Comparison of ENCODE assay signal across 23 mouse cellular contexts in the genomic region with DNA sequence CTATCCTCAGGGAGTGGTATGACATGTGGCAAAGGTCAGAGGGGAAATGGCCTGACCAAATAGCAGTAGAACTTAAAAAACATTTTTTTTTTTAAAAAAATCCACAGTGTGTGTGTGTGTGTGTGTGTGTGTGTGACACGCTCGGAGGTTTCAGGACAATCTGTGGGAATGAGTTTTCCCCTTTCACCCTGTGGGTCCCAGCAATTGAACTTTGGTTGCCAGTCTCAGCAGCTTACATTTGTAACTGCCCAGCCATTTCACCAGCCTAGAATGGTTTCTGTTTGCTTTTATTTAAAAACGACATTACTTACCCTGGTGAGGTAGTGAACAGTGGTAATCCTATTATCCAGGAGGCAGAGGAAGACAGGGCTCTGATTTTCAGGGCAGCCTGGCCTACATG. TPM values are rescaled to one million over a fixed set of nuclear protein-coding genes. Genes with fewer than 3 reads are reported as not detected.
DNase-seq lines count a peak whose midpoint lies in the region; ATAC-seq and TF ChIP-seq lines count a peak whose summit lies in the region.
"Had no signal": no experiment of that assay in that cellular context is flagged by ENCODE, and none has a peak within 500 bp of the region (broad histone marks: within the 10 kb centered on the region; RNA-seq: fewer than 3 reads in every experiment).

No protein-coding gene starts in this region.

- no peak for TF ChIP-seq CTCF in liver, adult 2 months (IDR thresholded peaks at IDR 0.05; ENCODE audit: low read depth, low read length)

- no peak overlapping the region for H3K4me3 ChIP-seq in liver, adult 2 months (ENCODE audit: insufficient read depth, low read depth, low read length)
- no peak overlapping the region for H3K4me3 ChIP-seq in liver, embryonic 11.5 days (ENCODE audit: low read depth, low read length)
- H3K4me3 ChIP-seq in brown adipose tissue, adult 24 weeks (ENCODE audit: insufficient read depth, low read depth, low read length) = no peak overlapping the region

- H3K36me3 ChIP-seq in liver, adult 2 months (ENCODE audit: control insufficient read depth, insufficient read depth, low read length) = no peaks in the 10 kb centered on the region
- H3K36me3 ChIP-seq in liver, embryonic 11.5 days (ENCODE audit: control insufficient read depth, insufficient read depth, low read length) = no peaks in the 10 kb centered on the region
- H3K36me3 ChIP-seq: G1E had no signal

- peak; percentile 58 for DNase-seq in liver, adult 2 months (ENCODE audit: extremely low read depth, low read depth, low spot score)
- DNase-seq in liver, embryonic 11.5 days (ENCODE audit: low spot score) = no peak
- peak; percentile 75 for DNase-seq in adipocyte (ENCODE audit: low spot score)
- DNase-seq in heart, adult 8-10 months (ENCODE audit: low spot score) = no peak
- no peak for DNase-seq in frontal cortex, postnatal 25 days (ENCODE audit: low spot score in 2 of 2)
- DNase-seq: adrenal gland, adult 2 months; adrenal gland, adult 8-10 months; adrenal gland, postnatal 10 days; adrenal gland, postnatal 14 days; adrenal gland, postnatal 25 days; adrenal gland, postnatal 36 days; B cell, adult 2 months; cerebellum, adult 11 months; cerebellum, adult 11-12 months; cerebellum, adult 18-20 months; cerebellum, adult 2 months; cerebellum, adult 8-10 months had no signal

- peak overlapping the region; percentile 22; the same call in 1 of the 2 replicates for H3K27ac ChIP-seq in liver, adult 2 months (replicated peaks; ENCODE audit: insufficient read depth, low read depth, low read length)
- H3K27ac ChIP-seq in liver, embryonic 11.5 days (ENCODE audit: low read depth, low read length) = no peak overlapping the region
- H3K27ac ChIP-seq in brown adipose tissue, adult 24 weeks (replicated peaks; ENCODE audit: low read depth, low read length) = peak overlapping the region; percentile 63

- ATAC-seq in liver, embryonic 11.5 days (replicated peaks; ENCODE audit: low FRiP score) = no peak
- ATAC-seq: activated CD4-positive, CD25-positive, alpha-beta regulatory T cell, adult 4 months; CD4-positive, CD25-positive, alpha-beta regulatory T cell, adult 4 months; Patski had no signal

- H3K4me2 ChIP-seq in liver, embryonic 11.5 days = no peak overlapping the region

- no peaks in the 10 kb centered on the region for H3K27me3 ChIP-seq in liver, adult 2 months (ENCODE audit: control insufficient read depth, insufficient read depth, low read length)
- no peaks in the 10 kb centered on the region for H3K27me3 ChIP-seq in liver, embryonic 11.5 days (replicated peaks; ENCODE audit: control insufficient read depth, insufficient read depth, low read length)
- H3K27me3 ChIP-seq: Patski had no signal

- no peaks in the 10 kb centered on the region for H3K9me3 ChIP-seq in liver, embryonic 11.5 days (ENCODE audit: control insufficient read depth, low read length)
- H3K9me3 ChIP-seq: G1E had no signal

- H3K79me2 ChIP-seq in liver, adult 2 months (ENCODE audit: control insufficient read depth, insufficient read depth, low read length) = no peaks in the 10 kb centered on the region

- no peak overlapping the region for H3K9ac ChIP-seq in liver, adult 2 months (ENCODE audit: low read depth, low read length)
- H3K9ac ChIP-seq in liver, embryonic 11.5 days (ENCODE audit: low read depth, low read length) = no peak overlapping the region

- TF ChIP-seq POLR2A in liver, adult 2 months (IDR thresholded peaks at IDR 0.05; ENCODE audit: extremely low read depth, insufficient read depth, low read length) = no peak

- H3K4me1 ChIP-seq in liver, adult 2 months (ENCODE audit: control insufficient read depth, insufficient read depth, low read length) = peaks cover 19% of the 10 kb centered on the region
- peaks cover 25% of the 10 kb centered on the region for H3K4me1 ChIP-seq in liver, embryonic 11.5 days (replicated peaks; ENCODE audit: control insufficient read depth, insufficient read depth, low read length)
- peaks cover 6% of the 10 kb centered on the region; the same call in 1 of the 2 replicates for H3K4me1 ChIP-seq in brown adipose tissue, adult 24 weeks (ENCODE audit: control insufficient read depth, insufficient read depth, insufficient read length, low read length)

- 28% methylated on average over 3 of the region's 3 CpGs for WGBS in liver, adult 2 months
- WGBS in liver, embryonic 11.5 days = 80% methylated on average over 3 of the region's 3 CpGs

RNA-seq across cellular contexts. Expression of a gene that starts 8.2 kb away (rescaled TPM):
- total RNA-seq in liver, adult 2 months (2014; rRNA removed) = 39.9 and 50.1 TPM in 2 replicates
- polyA plus RNA-seq in liver, adult 2 months (2012; rRNA removed) = 47.1 and 72.2 TPM in 2 replicates
- polyA plus RNA-seq in liver, embryonic 11.5 days (2014; fragmentation: Nextera tagmentation; extraction: Ambion mirVana) = 18.4 and 18.6 TPM in 2 replicates
- polyA plus RNA-seq in brown adipose tissue, adult 24 weeks (2012; ENCODE audit: insufficient read depth, insufficient read length, missing spikeins) = 172 and 175 TPM in 2 replicates
- 10 to 100 TPM; 51.3 to 58.4 (median 53.2) TPM for total RNA-seq in heart, adult 8-10 months (2022)

RNA-seq across cellular contexts. Expression of a gene that starts 42.7 kb away (rescaled TPM):
- under 0.01 TPM in 1 of 2 replicates, not detected in the other for total RNA-seq in liver, adult 2 months (2014; rRNA removed)
- 0.04 TPM in 1 of 2 replicates, not detected in the other for polyA plus RNA-seq in liver, adult 2 months (2012; rRNA removed)
- polyA plus RNA-seq in liver, embryonic 11.5 days (2014; fragmentation: Nextera tagmentation; extraction: Ambion mirVana) = 0.36 and 0.38 TPM in 2 replicates
- 0.28 and 0.54 TPM in 2 replicates for polyA plus RNA-seq in brown adipose tissue, adult 24 weeks (2012; ENCODE audit: insufficient read depth, insufficient read length, missing spikeins)
- total RNA-seq in heart, adult 8-10 months (2022) = 1 to 10 TPM; 6.8 to 8.1 (median 7.5) TPM
- total RNA-seq: MEL had no signal

Comparison
In these comparisons a context has a peak if more than half of its experiments do, and no peak if none do; other contexts are left out.
1. DNase-seq: peak in liver, adult 2 months (single experiment) and adipocyte (single experiment); none in liver, embryonic 11.5 days (single experiment), heart, adult 8-10 months (single experiment) and frontal cortex, postnatal 25 days (0 of 2).